Mouse (Mus musculus): Measurements from ENCODE around the gene Zfp609.

DNA sequence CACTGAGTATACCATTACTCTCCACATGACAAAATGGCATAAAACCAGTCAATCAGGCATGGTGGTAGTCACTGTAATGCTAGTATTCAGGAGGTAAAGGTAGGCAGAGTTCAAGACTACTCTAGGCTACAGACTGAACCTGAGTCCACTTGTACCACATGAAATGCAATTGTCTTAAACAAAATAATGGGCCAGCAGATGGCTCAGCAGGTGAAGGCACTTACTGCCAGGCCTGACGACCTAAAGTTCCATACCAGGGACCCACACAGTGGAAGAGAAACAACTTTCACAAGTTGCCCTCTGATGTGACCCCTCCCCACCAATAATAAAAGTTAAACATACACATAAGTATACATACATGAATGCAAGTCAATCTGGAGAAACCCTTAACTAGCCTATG, 19.5 kb downstream of the Zfp609 start:
- TF ChIP-seq CTCF (IDR thresholded peaks at IDR 0.05; ENCODE audit: low read depth, low read length) = no peak
- TF ChIP-seq POLR2A (IDR thresholded peaks at IDR 0.05; ENCODE audit: extremely low read depth, insufficient read depth, low read length) = no peak
